Mouse (Mus musculus): ENCODE measurements around the gene Rhot1.
"Not testable (repeated sequence)": the region's sequence is repeated elsewhere in the genome, so short reads cannot be mapped to it uniquely, and the experiment has no call there.

Rhot1 gene

GRCm38 (mm10) chr11:80193827-80194226 lies 15.0 kb upstream of the Rhot1 start:
- DNase-seq (ENCODE audit: low read depth, low spot score): no peak

DNA sequence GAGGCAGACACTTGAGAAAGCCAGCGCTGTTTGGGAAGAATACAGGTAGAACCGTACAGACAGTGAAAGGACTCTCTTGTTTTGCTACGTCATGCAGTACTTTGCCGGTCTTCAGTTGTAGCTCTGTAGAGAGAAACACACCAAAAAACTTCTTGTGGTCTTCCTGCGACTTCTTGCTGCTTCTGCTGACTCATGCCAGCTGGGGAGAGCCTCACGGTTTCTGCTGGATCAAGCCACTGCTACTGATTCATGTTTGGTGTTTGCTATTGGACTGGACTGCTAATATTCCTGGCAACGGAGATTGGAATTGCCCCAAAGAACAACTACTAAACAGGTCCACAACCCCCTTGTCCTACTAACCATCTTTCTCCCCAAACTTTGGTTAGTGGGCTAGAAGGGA lies 12.5 kb upstream of the Rhot1 start:
- DNase-seq (ENCODE audit: low read depth, low spot score): no peak

DNA sequence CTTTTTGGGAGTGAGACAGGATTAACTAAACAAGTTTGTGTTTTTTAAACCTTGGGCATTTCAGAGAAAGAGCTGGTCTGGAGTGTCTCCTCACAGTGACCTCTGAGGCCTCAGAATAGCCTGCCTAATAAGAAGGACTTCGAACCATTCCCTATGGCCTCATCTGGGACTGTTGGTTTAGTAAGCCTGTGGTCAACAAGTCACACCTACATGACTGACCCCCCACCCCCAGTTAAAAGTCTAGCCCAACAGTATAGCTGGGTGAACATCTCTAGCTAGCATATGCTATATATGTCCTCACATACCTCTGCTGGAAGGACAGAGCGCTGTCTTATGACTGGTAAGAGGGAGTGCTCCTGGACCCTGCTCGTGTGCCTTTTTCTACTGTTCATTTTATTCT lies 9.5 kb upstream of the Rhot1 start:
- no peak for DNase-seq (ENCODE audit: low read depth, low spot score)

- DNase-seq (ENCODE audit: low read depth, low spot score): no peak
Observed at GRCm38 (mm10) chr11:80199773-80200172, 9.0 kb upstream of the Rhot1 start.

DNA sequence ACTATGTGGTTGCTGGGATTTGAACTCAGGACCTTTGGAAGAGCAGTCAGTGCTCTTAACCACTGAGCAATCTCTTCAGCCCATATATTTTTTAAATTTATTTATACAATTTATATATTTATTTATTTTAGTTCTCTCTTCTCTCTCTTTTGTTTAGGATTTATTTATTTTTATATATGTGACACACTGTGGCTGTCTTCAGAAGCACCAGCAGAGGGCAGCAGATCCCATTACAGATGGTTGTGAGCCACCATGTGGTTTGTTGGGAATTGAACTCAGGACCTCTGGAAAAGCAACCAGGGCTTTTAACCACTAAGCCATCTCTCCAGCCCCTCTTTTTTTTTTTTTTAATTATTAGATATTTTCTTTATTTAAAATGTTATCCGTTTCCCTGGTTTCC lies 8.5 kb upstream of the Rhot1 start:
- DNase-seq (ENCODE audit: low read depth, low spot score): no peak

GRCm38 (mm10) chr11:80202296-80202695 lies 6.5 kb upstream of the Rhot1 start:
- DNase-seq (ENCODE audit: low read depth, low spot score): no peak

DNA sequence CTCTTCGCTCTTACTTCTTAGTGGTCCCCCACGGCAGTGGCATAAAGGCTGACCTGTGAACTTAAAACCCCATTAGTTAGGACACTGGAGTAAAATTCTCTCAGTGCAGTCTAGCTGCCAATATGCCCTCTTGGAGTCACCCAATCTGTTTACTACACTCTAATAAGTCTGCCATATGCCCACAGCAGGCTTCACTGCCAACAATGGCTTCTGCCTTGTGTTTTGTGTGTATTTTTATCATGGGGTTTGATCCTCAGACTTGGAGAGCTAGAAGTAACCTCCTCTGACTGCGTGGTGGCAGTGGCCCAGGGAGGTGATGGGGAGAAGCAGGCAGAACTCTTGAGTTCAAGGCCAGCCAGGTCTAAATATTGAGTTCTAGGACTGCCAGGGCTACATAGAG lies 4.8 kb upstream of the Rhot1 start:
- DNase-seq (ENCODE audit: low read depth, low spot score): no peak

DNA sequence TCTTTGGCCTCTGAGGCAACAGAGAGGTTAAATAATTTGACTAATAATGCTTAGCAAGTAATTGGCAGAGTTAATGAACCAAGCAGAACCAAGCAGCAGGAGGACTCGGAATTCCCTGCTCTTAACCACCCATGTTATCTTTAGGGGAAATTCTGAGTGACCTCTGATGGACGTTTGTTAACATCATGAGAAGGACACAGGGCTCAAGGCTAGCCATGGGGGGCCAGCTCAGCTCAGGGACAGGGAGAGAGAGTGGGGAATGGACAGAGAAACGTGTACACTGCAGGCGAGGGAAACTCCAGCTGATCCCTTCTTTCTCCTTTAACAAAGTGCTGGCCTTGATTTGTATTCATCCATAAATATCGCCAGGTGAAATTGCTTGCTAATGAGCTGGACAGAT lies 3.9 kb upstream of the Rhot1 start:
- DNase-seq (ENCODE audit: low read depth, low spot score): no peak

DNA sequence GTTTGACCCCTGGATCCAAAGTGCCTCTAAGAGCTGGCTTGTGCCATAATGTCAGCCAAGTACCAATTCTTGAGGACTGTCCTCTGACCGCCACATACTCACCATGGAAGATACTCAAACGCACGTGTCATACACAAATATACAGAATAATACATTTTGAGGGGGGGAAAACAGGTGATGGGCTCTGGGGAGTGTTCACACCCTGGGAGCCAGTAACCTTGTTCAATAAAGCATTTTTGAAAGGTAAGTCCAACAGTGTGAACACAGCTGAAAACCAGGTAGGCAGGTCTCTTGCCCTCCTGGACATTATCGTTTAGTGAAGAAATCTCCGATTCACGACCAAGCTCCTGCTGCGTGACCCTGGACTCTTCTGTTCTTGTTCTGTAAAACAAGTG lies 357 bp upstream of the Rhot1 start:
- DNase-seq (ENCODE audit: low read depth, low spot score): no peak

GRCm38 (mm10) chr11:80210321-80210720 lies 1.5 kb downstream of the Rhot1 start:
- DNase-seq (ENCODE audit: low read depth, low spot score): no peak

DNA sequence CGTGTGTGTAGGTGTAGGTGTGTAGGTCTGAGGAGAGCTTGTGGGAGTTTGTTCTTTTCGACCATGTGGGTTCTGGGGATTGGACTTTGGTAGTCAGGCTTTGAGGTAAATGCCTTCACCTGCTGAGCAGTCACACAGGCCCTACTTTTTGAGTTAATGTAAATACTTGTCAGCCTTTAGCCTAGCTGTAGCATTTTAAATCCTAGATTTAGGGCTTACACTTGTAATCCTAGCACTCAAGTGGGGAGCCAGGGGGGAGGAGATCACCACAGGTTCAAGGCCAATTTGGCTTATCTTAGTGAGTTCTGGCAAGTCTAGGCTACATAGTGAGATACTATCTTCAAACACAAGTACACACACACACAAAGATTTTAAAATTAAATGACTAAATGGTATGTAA lies 3.5 kb downstream of the Rhot1 start:
- DNase-seq (ENCODE audit: low read depth, low spot score): no peak

- DNase-seq (ENCODE audit: low read depth, low spot score): no peak
Observed at GRCm38 (mm10) chr11:80215291-80215690, 6.5 kb downstream of the Rhot1 start.

- no peak for DNase-seq (ENCODE audit: low read depth, low spot score)
Observed at GRCm38 (mm10) chr11:80218657-80219293, 10.0 kb downstream of the Rhot1 start.

- not testable (repeated sequence) for DNase-seq (ENCODE audit: low read depth, low spot score)
Observed at GRCm38 (mm10) chr11:80230066-80230465, 21.2 kb downstream of the Rhot1 start.

DNA sequence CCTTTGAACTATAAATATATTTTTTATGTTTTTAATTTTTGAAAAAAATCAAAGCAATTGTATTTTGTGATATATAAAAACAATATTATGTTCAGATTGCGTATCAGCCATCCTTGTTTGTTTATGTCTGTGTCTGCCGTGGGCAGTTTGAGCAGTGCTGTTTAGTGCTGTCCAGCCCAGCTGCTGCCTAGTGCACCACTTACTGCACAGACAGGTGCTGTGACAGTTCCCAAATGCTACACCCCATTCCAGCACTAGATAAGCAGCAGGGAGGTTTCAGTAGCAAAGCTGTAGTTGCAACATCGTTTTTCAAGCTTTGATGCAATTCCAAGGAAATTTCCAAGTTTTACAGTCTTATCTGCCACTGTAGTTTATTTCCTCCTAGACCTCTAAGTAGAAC lies 28.5 kb downstream of the Rhot1 start:
- DNase-seq (ENCODE audit: low read depth, low spot score): no peak

DNA sequence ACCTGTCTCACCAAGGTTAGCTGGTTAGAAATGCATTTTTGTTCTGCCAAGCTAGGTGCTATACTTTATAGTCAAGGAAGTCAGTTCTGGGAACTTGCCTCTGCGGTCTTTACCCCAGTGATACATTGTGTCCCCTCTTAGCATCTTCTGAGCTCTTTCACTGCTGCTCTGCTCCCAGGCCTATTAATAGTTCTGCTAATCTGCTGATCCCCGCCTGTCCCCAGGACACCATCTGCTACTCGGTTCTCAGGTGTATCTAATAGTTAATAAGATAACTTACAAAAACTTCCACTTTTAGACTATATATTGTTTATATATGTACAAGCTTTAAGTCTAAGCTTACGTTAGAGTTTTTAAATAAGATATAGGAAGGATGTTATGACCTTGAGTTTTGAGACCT lies 29.5 kb downstream of the Rhot1 start:
- DNase-seq (ENCODE audit: low read depth, low spot score): no peak

DNA sequence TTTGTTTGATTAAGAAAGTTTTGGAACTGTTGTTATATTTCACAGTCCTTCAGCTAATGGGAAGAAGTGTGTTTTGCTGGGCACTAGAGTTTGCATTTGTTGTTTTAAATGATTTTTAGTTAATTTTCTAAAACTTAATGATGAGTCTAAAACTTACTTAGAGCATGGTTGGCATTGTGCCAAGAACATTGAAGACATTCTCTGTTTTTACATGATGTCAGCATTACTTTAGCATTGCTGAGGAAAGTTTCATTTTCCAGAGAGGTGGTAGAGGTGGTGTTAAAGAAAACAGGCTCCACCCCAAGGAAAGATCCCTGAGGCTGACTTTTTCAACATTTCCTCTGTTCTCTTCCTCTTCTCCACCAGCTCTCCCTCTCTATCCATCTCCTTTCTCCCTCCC lies 38.2 kb downstream of the Rhot1 start:
- no peak for DNase-seq (ENCODE audit: low read depth, low spot score)

- DNase-seq (ENCODE audit: low read depth, low spot score): no peak
Observed at GRCm38 (mm10) chr11:80248531-80248930, 39.7 kb downstream of the Rhot1 start.

- DNase-seq (ENCODE audit: low read depth, low spot score): no peak
Observed at GRCm38 (mm10) chr11:80264137-80264536, 55.3 kb downstream of the Rhot1 start.

DNA sequence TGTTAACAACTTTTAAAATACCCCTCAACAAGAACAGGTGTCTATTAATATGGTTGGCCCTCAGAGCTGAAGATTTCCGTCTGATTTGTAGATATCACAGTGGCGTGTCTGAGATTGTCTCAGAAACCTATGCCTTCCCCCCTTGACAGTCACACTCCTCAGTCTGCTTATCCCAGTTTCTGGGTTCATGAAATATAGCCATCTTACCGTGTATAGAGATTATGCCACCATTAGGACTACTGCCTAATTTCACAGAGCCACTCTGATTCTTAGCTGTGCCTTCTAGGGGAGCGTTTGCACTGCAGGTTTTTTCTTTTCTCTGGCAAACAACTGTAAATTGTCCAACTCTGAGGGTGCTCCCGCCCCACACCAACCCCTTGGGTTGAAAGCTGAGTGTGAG lies 62.3 kb downstream of the Rhot1 start:
- DNase-seq (ENCODE audit: low read depth, low spot score): no peak

DNA sequence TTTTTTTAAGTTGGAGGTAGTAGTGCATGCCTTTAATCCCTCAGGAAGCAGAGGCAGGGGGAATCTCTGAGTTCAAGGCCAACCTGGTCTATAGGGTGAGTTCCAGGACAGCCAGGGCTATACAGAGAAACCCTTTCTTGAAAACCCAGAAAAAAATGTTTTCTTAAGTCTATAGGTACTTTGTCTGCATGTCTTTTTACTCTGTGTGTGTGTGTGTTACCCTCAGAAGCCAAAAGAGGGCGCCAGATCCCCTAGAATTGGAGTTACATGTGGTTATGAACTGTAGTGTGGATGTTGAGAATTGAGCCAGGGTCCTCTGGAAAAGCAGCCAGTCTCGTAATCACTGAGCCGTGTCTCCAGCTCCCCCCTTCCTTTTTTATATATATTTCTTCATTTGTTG lies 66.2 kb downstream of the Rhot1 start:
- no peak for DNase-seq (ENCODE audit: low read depth, low spot score)

DNA sequence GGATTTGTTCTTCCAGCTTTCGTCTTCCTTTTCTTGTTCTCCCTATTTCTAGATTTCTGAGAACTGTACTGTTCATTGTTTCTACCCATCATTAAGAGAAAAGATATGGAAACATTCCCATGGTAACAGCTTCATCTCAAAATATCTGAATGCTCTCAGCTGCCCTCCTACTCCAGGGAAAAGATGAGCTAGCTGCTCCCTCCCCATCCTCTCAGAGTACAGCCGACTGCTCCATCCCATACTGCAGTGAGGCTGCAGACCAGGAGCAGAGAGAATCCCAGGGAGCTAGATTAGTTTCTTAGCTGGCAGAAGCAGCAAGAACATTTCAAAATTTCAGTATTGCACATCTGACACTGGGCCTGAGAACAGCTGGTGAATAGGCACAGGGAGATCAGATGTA lies 69.2 kb downstream of the Rhot1 start:
- no peak for DNase-seq (ENCODE audit: low read depth, low spot score)

- no peak for DNase-seq (ENCODE audit: low read depth, low spot score)
Observed at GRCm38 (mm10) chr11:80283786-80284185, 75.0 kb downstream of the Rhot1 start.

DNA sequence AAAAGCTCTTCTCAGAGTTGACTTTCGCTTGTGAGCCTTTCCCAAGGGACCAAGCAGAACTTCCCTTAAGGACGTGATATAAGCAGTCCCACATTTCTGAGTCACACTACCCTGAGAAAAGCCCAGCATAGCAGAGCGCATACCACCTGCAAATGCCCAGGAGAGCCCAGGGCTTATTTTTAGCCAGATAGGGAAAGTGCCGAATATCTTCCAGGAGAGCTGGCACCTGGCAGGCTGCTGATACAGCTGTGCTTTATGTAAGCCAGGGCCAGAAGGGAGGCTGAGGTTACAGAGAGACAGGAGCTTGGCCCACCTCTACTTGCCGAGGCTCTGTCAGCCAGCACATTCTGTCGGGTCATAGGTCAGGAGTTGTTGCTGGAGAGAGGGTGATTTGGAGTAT lies 75.8 kb downstream of the Rhot1 start:
- DNase-seq (ENCODE audit: low read depth, low spot score): no peak
